Mouse (Mus musculus): ENCODE data around the gene Amph.
A peak's percentile ranks its signal among the peaks of the same experiment; 100 is the strongest.
"Not testable (repeated sequence)": the region's sequence is repeated elsewhere in the genome, so short reads cannot be mapped to it uniquely, and the experiment has no call there.

Amph gene

GRCm38 (mm10) chr13:19026923-19027322 lies 78.9 kb downstream of the Amph start:
- DNase-seq = no peak

GRCm38 (mm10) chr13:19027766-19028350 lies 79.9 kb downstream of the Amph start:
- DNase-seq = no peak

- peak; percentile 68 for DNase-seq
Measured at GRCm38 (mm10) chr13:19031916-19032688, 84.1 kb downstream of the Amph start.

GRCm38 (mm10) chr13:19052090-19052489 lies 104.1 kb downstream of the Amph start:
- no peak for DNase-seq

- no peak for DNase-seq
Measured at GRCm38 (mm10) chr13:19054504-19054903, 106.5 kb downstream of the Amph start.

GRCm38 (mm10) chr13:19072261-19072660 lies 124.3 kb downstream of the Amph start:
- peak; percentile 24 for DNase-seq

- no peak for DNase-seq
Measured at GRCm38 (mm10) chr13:19077427-19077826, 129.4 kb downstream of the Amph start.

- no peak for DNase-seq
Measured at GRCm38 (mm10) chr13:19081932-19082331, 133.9 kb downstream of the Amph start.

- no peak for DNase-seq
Measured at GRCm38 (mm10) chr13:19094571-19094970, 146.6 kb downstream of the Amph start.

- no peak for DNase-seq
Measured at GRCm38 (mm10) chr13:19097117-19097516, 149.1 kb downstream of the Amph start.

GRCm38 (mm10) chr13:19101889-19102402 lies 153.9 kb downstream of the Amph start:
- DNase-seq = no peak

- peak; percentile 14 for DNase-seq
Measured at GRCm38 (mm10) chr13:19106418-19106817, 158.4 kb downstream of the Amph start.

GRCm38 (mm10) chr13:19109331-19109730 lies 161.3 kb downstream of the Amph start:
- no peak for DNase-seq

GRCm38 (mm10) chr13:19113034-19113922 lies 165.3 kb downstream of the Amph start:
- no peak for DNase-seq

GRCm38 (mm10) chr13:19114761-19115160 lies 166.8 kb downstream of the Amph start:
- not testable (repeated sequence) for DNase-seq

GRCm38 (mm10) chr13:19126912-19127552 lies 179.0 kb downstream of the Amph start:
- DNase-seq = no peak

- DNase-seq = peak; percentile 65
Measured at GRCm38 (mm10) chr13:19133833-19134232, 185.8 kb downstream of the Amph start.

- DNase-seq = no peak
Measured at GRCm38 (mm10) chr13:19137212-19137611, 189.2 kb downstream of the Amph start.

- no peak for DNase-seq
Measured at GRCm38 (mm10) chr13:19137932-19138331, 189.9 kb downstream of the Amph start.

- no peak for DNase-seq
Measured at GRCm38 (mm10) chr13:19138550-19138949, 190.5 kb downstream of the Amph start.

- no peak for DNase-seq
Measured at GRCm38 (mm10) chr13:19139104-19139503, 191.1 kb downstream of the Amph start.

- no peak for DNase-seq
Measured at GRCm38 (mm10) chr13:19139771-19140170, 191.8 kb downstream of the Amph start.

GRCm38 (mm10) chr13:19143766-19144165 lies 195.8 kb downstream of the Amph start:
- DNase-seq = no peak
